Mouse (Mus musculus): Measurements from ENCODE around the gene Kcnma1. TPM values are rescaled to one million over a fixed set of nuclear protein-coding genes. Genes with fewer than 3 reads are reported as not detected.

Gene Kcnma1
- polyA plus RNA-seq, 1 experiment from 2014 or later: 2.8 TPM

DNA sequence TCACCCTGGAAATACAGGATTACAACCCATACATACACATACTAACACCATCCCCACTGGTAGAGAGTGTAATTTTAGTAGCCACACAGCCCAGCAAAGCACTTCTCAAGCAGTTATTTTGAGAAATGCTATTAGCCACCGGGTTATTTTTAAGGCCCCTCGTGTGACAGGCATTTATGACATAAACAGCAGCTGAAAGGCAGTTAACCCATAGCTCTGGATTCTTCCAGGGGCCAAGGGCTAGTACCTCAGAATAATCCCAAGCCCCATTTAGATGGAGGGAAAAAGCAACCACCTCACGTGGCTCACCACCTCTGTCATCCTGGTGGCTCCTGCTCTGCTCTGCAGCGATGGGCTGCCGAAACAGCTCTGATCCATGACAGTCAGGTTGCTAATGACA is 136.7 kb downstream of the Kcnma1 start:
- H3K27me3 ChIP-seq: no peaks in the 10 kb centered on the region
- ChIA-PET POLR2A (no interaction called here), CTCF (no interaction called here)
- DNase-seq (ENCODE audit: low read depth, low spot score) (no peak), ATAC-seq (no peak)
- in situ Hi-C loops (cut with MboI; ENCODE audit: low pct_unique_long_range_greater_than_20kb): no loop called here
- TF ChIP-seq CTCF (IDR thresholded peaks at IDR 0.05): no peak

- no peak for DNase-seq (ENCODE audit: low read depth, low spot score)
- no peak for ATAC-seq
- CTCF ChIA-PET: no interaction called here
- H3K27me3 ChIP-seq: no peaks in the 10 kb centered on the region
- no peak for TF ChIP-seq CTCF (IDR thresholded peaks at IDR 0.05)
- POLR2A ChIA-PET: no interaction called here
- in situ Hi-C loops (cut with MboI; ENCODE audit: low pct_unique_long_range_greater_than_20kb): no loop called here
Observed at GRCm38 (mm10) chr14:23874545-23874944, 139.7 kb downstream of the Kcnma1 start.

GRCm38 (mm10) chr14:23857034-23857433 is 157.3 kb downstream of the Kcnma1 start:
- in situ Hi-C loops (cut with MboI; ENCODE audit: low pct_unique_long_range_greater_than_20kb): no loop called here
- ChIA-PET POLR2A (no interaction called here), CTCF (no interaction called here)
- H3K27me3 ChIP-seq: no peaks in the 10 kb centered on the region
- DNase-seq (ENCODE audit: low read depth, low spot score) (no peak), ATAC-seq (no peak)
- no peak for TF ChIP-seq CTCF (IDR thresholded peaks at IDR 0.05)

DNA sequence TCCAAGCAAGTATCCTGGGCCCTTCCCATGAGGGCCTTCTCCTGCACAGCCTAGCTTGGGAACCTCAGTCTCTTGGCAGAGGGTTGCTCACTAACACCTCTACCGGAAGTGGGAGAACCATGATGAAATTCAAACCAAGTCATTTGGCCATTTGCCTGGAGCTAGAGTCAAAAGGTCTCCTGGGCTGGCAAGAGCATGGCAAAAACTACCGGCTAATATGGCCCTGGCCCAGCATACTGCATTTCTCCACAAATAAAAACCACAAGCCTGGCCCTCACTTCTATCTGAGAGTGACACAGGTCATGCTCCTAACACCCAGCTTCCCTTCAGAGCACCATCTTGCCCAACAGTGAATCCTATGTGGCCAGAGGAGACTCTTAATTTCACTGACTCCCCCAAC is 159.3 kb downstream of the Kcnma1 start:
- no peaks in the 10 kb centered on the region for H3K27me3 ChIP-seq
- in situ Hi-C loops (cut with MboI; ENCODE audit: low pct_unique_long_range_greater_than_20kb): no loop called here
- DNase-seq (ENCODE audit: low read depth, low spot score) (peak; percentile 82), ATAC-seq (peak; percentile 58)
- ChIA-PET POLR2A (no interaction called here), CTCF (interaction anchor here (1.5 kb wide), 1 partner anchor 9 kb away, joined by 4 read pairs; no protein-coding TSS in a partner anchor)
- no peak for TF ChIP-seq CTCF (IDR thresholded peaks at IDR 0.05)

- H3K27me3 ChIP-seq: no peaks in the 10 kb centered on the region
- ATAC-seq (no peak), DNase-seq (ENCODE audit: low read depth, low spot score) (no peak)
- ChIA-PET CTCF (interaction anchor here (0.9 kb wide), 1 partner anchor 58 kb away, joined by 3 read pairs; no protein-coding TSS in a partner anchor), POLR2A (no interaction called here)
- TF ChIP-seq CTCF (IDR thresholded peaks at IDR 0.05): no peak
- in situ Hi-C loops (cut with MboI; ENCODE audit: low pct_unique_long_range_greater_than_20kb): no loop called here
Observed at GRCm38 (mm10) chr14:23848529-23849141, 165.7 kb downstream of the Kcnma1 start.

GRCm38 (mm10) chr14:23846706-23847105 is 167.6 kb downstream of the Kcnma1 start:
- CTCF ChIA-PET: interaction anchor here (1.2 kb wide), 1 partner anchor 8 kb away, joined by 4 read pairs; no protein-coding TSS in a partner anchor
- ATAC-seq (no peak), DNase-seq (ENCODE audit: low read depth, low spot score) (no peak)
- POLR2A ChIA-PET: no interaction called here
- H3K27me3 ChIP-seq: no peaks in the 10 kb centered on the region
- TF ChIP-seq CTCF (IDR thresholded peaks at IDR 0.05): no peak
- in situ Hi-C loops (cut with MboI; ENCODE audit: low pct_unique_long_range_greater_than_20kb): no loop called here

DNA sequence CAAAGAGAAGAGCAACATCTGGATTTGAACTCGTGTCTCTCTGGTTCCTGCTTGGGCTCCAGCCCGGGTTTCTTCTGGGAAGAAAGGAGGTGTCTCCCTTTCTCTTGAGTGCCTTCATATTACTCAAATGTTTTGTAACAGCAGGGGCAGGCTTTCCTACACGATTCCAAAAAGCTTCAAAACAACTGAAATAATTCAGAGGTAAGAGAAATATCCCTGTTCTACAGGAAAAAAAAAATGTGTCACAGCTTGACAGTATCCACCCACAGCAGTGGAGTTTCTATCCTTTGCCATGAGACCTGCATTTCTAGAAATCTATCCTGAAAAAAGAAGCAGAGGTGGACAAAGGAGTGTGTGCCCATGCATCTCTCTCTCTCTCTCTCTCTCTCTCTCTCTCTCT is 172.3 kb downstream of the Kcnma1 start:
- no peak for ATAC-seq
- CTCF ChIA-PET: no interaction called here
- no peaks in the 10 kb centered on the region for H3K27me3 ChIP-seq
- no peak for DNase-seq (ENCODE audit: low read depth, low spot score)
- TF ChIP-seq CTCF (IDR thresholded peaks at IDR 0.05): no peak
- POLR2A ChIA-PET: no interaction called here
- in situ Hi-C loops (cut with MboI; ENCODE audit: low pct_unique_long_range_greater_than_20kb): no loop called here

DNA sequence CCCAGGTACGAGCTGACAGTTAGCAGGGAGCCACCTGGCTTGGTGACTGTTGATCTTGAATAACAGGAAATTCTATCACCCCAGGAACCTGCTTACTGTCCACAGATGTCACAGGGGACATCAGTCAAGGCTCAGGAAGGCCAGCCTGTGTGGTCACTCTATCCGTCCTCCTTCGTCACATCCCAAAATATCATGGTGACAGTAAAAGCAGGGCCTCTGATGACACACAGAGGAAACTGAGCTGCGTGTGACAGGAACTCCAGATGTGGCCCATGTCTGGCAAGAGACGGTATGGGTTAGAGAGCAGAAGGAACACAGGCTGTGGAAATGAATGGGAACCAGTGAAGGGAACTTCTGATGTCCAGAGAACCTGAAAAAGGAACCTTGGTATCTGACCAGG is 174.7 kb downstream of the Kcnma1 start:
- CTCF ChIA-PET: no interaction called here
- in situ Hi-C loops (cut with MboI; ENCODE audit: low pct_unique_long_range_greater_than_20kb): loop anchor here (5.0 kb wide), 1 partner anchor 207 kb away; no protein-coding TSS in a partner anchor
- no peak for TF ChIP-seq CTCF (IDR thresholded peaks at IDR 0.05)
- no peaks in the 10 kb centered on the region for H3K27me3 ChIP-seq
- DNase-seq (ENCODE audit: low read depth, low spot score): no peak
- no peak for ATAC-seq
- POLR2A ChIA-PET: no interaction called here

- in situ Hi-C loops (cut with MboI; ENCODE audit: low pct_unique_long_range_greater_than_20kb): loop anchor here (5.0 kb wide), 1 partner anchor 203 kb away; no protein-coding TSS in a partner anchor
- peak; percentile 79 for ATAC-seq
- ChIA-PET POLR2A (no interaction called here), CTCF (no interaction called here)
- no peak for TF ChIP-seq CTCF (IDR thresholded peaks at IDR 0.05)
- no peaks in the 10 kb centered on the region for H3K27me3 ChIP-seq
- peak; percentile 97 for DNase-seq (ENCODE audit: low read depth, low spot score)
Observed at GRCm38 (mm10) chr14:23835387-23836111, 178.7 kb downstream of the Kcnma1 start.

GRCm38 (mm10) chr14:23831284-23831683 is 183.0 kb downstream of the Kcnma1 start:
- in situ Hi-C loops (cut with MboI; ENCODE audit: low pct_unique_long_range_greater_than_20kb): no loop called here
- POLR2A ChIA-PET: no interaction called here

DNA sequence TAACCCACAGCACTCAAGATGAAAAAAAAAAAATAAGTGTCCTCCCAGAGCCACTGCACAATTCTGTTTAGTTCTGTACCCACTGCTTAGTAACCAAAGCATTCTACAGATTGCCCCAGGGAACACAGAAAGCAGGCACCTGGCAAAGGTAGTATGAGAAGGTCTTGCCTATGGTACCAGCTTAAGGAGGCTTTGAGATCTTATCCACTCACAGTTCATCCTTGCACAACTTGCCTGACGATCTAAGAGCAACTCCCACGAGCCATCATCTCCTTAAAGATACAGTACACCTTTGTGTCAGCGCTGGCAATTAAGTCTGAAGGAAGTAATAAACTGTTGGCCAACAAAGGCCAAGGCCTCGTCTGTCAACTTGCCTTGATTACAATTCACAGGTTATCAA is 184.0 kb downstream of the Kcnma1 start:
- ChIA-PET CTCF (no interaction called here), POLR2A (no interaction called here)
- DNase-seq (ENCODE audit: low read depth, low spot score): no peak
- no peak for TF ChIP-seq CTCF (IDR thresholded peaks at IDR 0.05)
- H3K27me3 ChIP-seq: no peaks in the 10 kb centered on the region
- no peak for ATAC-seq
- in situ Hi-C loops (cut with MboI; ENCODE audit: low pct_unique_long_range_greater_than_20kb): no loop called here

More at GRCm38 (mm10) chr14:23831284-23831683, 183.0 kb downstream of the Kcnma1 start:
- DNase-seq (ENCODE audit: low read depth, low spot score) (no peak), ATAC-seq (no peak)
- CTCF ChIA-PET: interaction anchor here (1.5 kb wide), 1 partner anchor 40 kb away, joined by 3 read pairs; no protein-coding TSS in a partner anchor
- no peaks in the 10 kb centered on the region for H3K27me3 ChIP-seq
- TF ChIP-seq CTCF (IDR thresholded peaks at IDR 0.05): no peak
